ENCODE assay signal across 21 mouse cellular contexts in genomic region chr16:12151986-12152385, GRCm38 (mm10).
A peak's percentile ranks its signal among the peaks of the same experiment; 100 is the strongest.
DNase-seq lines count a peak whose midpoint lies in the region; ATAC-seq lines count a peak whose summit lies in the region.
"Had no signal": no experiment of that assay in that cellular context is flagged by ENCODE, and none has a peak within 500 bp of the region (broad histone marks: within the 10 kb centered on the region; RNA-seq: fewer than 3 reads in every experiment).

No protein-coding gene starts in this region.

- intact Hi-C loops in left cerebral cortex, postnatal 36 days (cut with DNase I): no loop called here

- H3K9me3 ChIP-seq in hindbrain, embryonic 13.5 days: no peaks in the 10 kb centered on the region
- H3K9me3 ChIP-seq in hindbrain, embryonic 10.5 days: no peaks in the 10 kb centered on the region
- H3K9me3 ChIP-seq in midbrain, embryonic 14.5 days (ENCODE audit: control insufficient read depth, low read length): no peaks in the 10 kb centered on the region
- no peaks in the 10 kb centered on the region for H3K9me3 ChIP-seq in midbrain, embryonic 15.5 days
- H3K9me3 ChIP-seq: embryonic facial prominence, embryonic 15.5 days; limb, embryonic 13.5 days; liver, embryonic 12.5 days; megakaryocyte, embryonic 14.5 days; neural tube, embryonic 15.5 days had no signal

- WGBS in hindbrain, embryonic 13.5 days: 73% methylated on average over 4 of the region's 4 CpGs
- WGBS in hindbrain, embryonic 10.5 days: 79% methylated on average over 4 of the region's 4 CpGs
- 53% methylated on average over 4 of the region's 4 CpGs for WGBS in midbrain, embryonic 14.5 days
- WGBS in midbrain, embryonic 15.5 days: 47% methylated on average over 4 of the region's 4 CpGs

- peaks cover 8% of the 10 kb centered on the region for H3K4me1 ChIP-seq in hindbrain, embryonic 13.5 days (replicated peaks)
- H3K4me1 ChIP-seq in hindbrain, embryonic 10.5 days (replicated peaks): no peaks in the 10 kb centered on the region; the same call in 1 of the 2 replicates
- no peaks in the 10 kb centered on the region for H3K4me1 ChIP-seq in midbrain, embryonic 14.5 days (ENCODE audit: control insufficient read depth, insufficient read depth, low read length)
- peaks cover 6% of the 10 kb centered on the region; the same call in 1 of the 2 replicates for H3K4me1 ChIP-seq in midbrain, embryonic 15.5 days
- H3K4me1 ChIP-seq: embryonic facial prominence, embryonic 15.5 days; limb, embryonic 13.5 days; liver, embryonic 12.5 days had no signal

- no peak overlapping the region for H3K9ac ChIP-seq in hindbrain, embryonic 13.5 days
- no peak overlapping the region for H3K9ac ChIP-seq in midbrain, embryonic 14.5 days (replicated peaks; ENCODE audit: low read length)
- no peak overlapping the region for H3K9ac ChIP-seq in midbrain, embryonic 15.5 days
- H3K9ac ChIP-seq: embryonic facial prominence, embryonic 15.5 days; limb, embryonic 13.5 days; liver, embryonic 12.5 days; neural tube, embryonic 15.5 days had no signal

- no peak overlapping the region for H3K4me3 ChIP-seq in hindbrain, embryonic 13.5 days
- H3K4me3 ChIP-seq in hindbrain, embryonic 10.5 days: no peak overlapping the region
- no peak overlapping the region for H3K4me3 ChIP-seq in midbrain, embryonic 14.5 days (replicated peaks; ENCODE audit: low read depth, low read length)
- no peak overlapping the region for H3K4me3 ChIP-seq in midbrain, embryonic 15.5 days
- H3K4me3 ChIP-seq: embryonic facial prominence, embryonic 15.5 days; limb, embryonic 13.5 days; liver, embryonic 12.5 days; megakaryocyte, embryonic 14.5 days; neural tube, embryonic 15.5 days had no signal

- H3K27ac ChIP-seq in hindbrain, embryonic 13.5 days: no peak overlapping the region
- H3K27ac ChIP-seq in hindbrain, embryonic 10.5 days: no peak overlapping the region
- H3K27ac ChIP-seq in midbrain, embryonic 14.5 days (replicated peaks; ENCODE audit: low read depth, low read length): no peak overlapping the region
- no peak overlapping the region for H3K27ac ChIP-seq in midbrain, embryonic 15.5 days
- H3K27ac ChIP-seq: embryonic facial prominence, embryonic 15.5 days; limb, embryonic 13.5 days; liver, embryonic 12.5 days; neural tube, embryonic 15.5 days had no signal

- peak; percentile 7 for DNase-seq in embryo, embryonic 11 days
- DNase-seq in embryo, embryonic 10.5 days (ENCODE audit: low spot score): no peak
- no peak for DNase-seq in hindbrain, embryonic 10.5 days (ENCODE audit: low spot score)
- DNase-seq in midbrain, embryonic 14.5 days: peak; percentile 28
- no peak for DNase-seq in left cerebral cortex, postnatal 36 days (ENCODE audit: low spot score in 2 of 2)
- DNase-seq: cerebellum, adult 8-10 months; cerebellum, postnatal 36 days; kidney, postnatal 25 days; lung, adult 18-20 months; lung, postnatal 14 days; right cerebral cortex, adult 18-20 months; right cerebral cortex, postnatal 4 days; thymus, postnatal 14 days had no signal

- H3K36me3 ChIP-seq in hindbrain, embryonic 13.5 days: no peaks in the 10 kb centered on the region
- H3K36me3 ChIP-seq in hindbrain, embryonic 10.5 days: no peaks in the 10 kb centered on the region
- no peaks in the 10 kb centered on the region for H3K36me3 ChIP-seq in midbrain, embryonic 14.5 days (ENCODE audit: control insufficient read depth, insufficient read depth, low read length)
- no peaks in the 10 kb centered on the region for H3K36me3 ChIP-seq in midbrain, embryonic 15.5 days (replicated peaks)
- H3K36me3 ChIP-seq: embryonic facial prominence, embryonic 15.5 days; limb, embryonic 13.5 days; liver, embryonic 12.5 days; neural tube, embryonic 15.5 days had no signal

- H3K27me3 ChIP-seq in hindbrain, embryonic 13.5 days: no peaks in the 10 kb centered on the region
- no peaks in the 10 kb centered on the region for H3K27me3 ChIP-seq in hindbrain, embryonic 10.5 days (ENCODE audit: insufficient read depth, poor library complexity, severe bottlenecking)
- no peaks in the 10 kb centered on the region for H3K27me3 ChIP-seq in midbrain, embryonic 14.5 days (ENCODE audit: control insufficient read depth, insufficient read depth, low read length)
- no peaks in the 10 kb centered on the region for H3K27me3 ChIP-seq in midbrain, embryonic 15.5 days (replicated peaks)
- H3K27me3 ChIP-seq: embryonic facial prominence, embryonic 15.5 days; limb, embryonic 13.5 days; liver, embryonic 12.5 days; megakaryocyte, embryonic 14.5 days; neural tube, embryonic 15.5 days had no signal

- 0 out of 2 replicates have a peak, but pooled peaks have one; percentile 21 for ATAC-seq in hindbrain, embryonic 13.5 days (ENCODE audit: low FRiP score)
- ATAC-seq in midbrain, embryonic 14.5 days (ENCODE audit: low FRiP score, low TSS enrichment): no peak
- ATAC-seq in midbrain, embryonic 15.5 days (replicated peaks): no peak
- ATAC-seq: intestine, postnatal 0 days; liver, embryonic 12.5 days had no signal

- no peak overlapping the region for H3K4me2 ChIP-seq in hindbrain, embryonic 13.5 days
- no peak overlapping the region for H3K4me2 ChIP-seq in midbrain, embryonic 14.5 days (ENCODE audit: low read length)
- no peak overlapping the region for H3K4me2 ChIP-seq in midbrain, embryonic 15.5 days
- H3K4me2 ChIP-seq: embryonic facial prominence, embryonic 15.5 days; limb, embryonic 13.5 days; liver, embryonic 12.5 days; neural tube, embryonic 15.5 days had no signal

Comparison
In these comparisons a context has a peak if more than half of its experiments do, and no peak if none do; other contexts are left out.
1. DNase-seq: peak in embryo, embryonic 11 days (single experiment) and midbrain, embryonic 14.5 days (single experiment); none in embryo, embryonic 10.5 days (single experiment), hindbrain, embryonic 10.5 days (single experiment) and left cerebral cortex, postnatal 36 days (0 of 2).